Mouse (Mus musculus) stomach, postnatal 0 days (tissue): ENCODE results near the gene Neto2.
"Not testable (repeated sequence)": the region's sequence is repeated elsewhere in the genome, so short reads cannot be mapped to it uniquely, and the experiment has no call there.

Source experiments
- CTCF ChIP-seq: IDR thresholded peaks from 2 replicates; pipeline ENCODE4 v1.5.1; 2016; ENCODE audit warnings: antibody characterized with exemption, low read depth, mild to moderate bottlenecking, moderate library complexity
- EP300 ChIP-seq: optimal IDR thresholded peaks from 2 replicates; pipeline ENCODE3; 2016; ENCODE audit warnings: antibody characterized with exemption

DNA sequence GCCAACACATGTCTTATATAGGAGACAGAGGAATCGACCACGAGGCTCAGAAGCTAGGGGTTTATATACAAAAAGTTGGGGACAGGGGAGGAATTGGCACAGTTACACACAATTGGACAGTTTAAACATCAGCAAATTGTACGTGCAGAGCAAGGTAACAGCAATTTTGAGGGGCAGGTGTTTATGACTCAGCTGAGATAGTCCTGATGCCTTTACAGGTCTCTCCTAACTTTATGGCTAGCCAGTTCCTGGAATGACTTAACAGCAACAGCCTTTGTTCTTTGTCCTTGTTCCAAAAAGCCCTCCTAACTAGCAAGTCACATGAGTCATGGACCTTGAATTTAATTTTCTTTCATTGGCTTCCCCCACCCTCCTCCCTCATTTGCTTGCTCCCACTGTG lies 83.6 kb downstream of the Neto2 start:
- TF ChIP-seq CTCF, EP300: not testable (repeated sequence)
